Mouse (Mus musculus) kidney, adult 2 months (tissue): ENCODE results near the gene Cd79b.

ENCODE experiments used
- CTCF ChIP-seq: fragments of 200-500 bp; conservative IDR thresholded peaks from 2 replicates; pipeline ENCODE4 v1.5.1; 2011; ENCODE audit warnings: low read depth, mild to moderate bottlenecking, control low read depth, low read length, moderate library complexity, mixed read lengths; ENCODE audit not compliant: insufficient read depth, insufficient read length
- POLR2A ChIP-seq: fragments of 200-500 bp; IDR thresholded peaks from one replicate; pipeline ENCODE4 v1.6.1; 2011; ENCODE audit warnings: low read depth, low read length, control low read depth

DNA sequence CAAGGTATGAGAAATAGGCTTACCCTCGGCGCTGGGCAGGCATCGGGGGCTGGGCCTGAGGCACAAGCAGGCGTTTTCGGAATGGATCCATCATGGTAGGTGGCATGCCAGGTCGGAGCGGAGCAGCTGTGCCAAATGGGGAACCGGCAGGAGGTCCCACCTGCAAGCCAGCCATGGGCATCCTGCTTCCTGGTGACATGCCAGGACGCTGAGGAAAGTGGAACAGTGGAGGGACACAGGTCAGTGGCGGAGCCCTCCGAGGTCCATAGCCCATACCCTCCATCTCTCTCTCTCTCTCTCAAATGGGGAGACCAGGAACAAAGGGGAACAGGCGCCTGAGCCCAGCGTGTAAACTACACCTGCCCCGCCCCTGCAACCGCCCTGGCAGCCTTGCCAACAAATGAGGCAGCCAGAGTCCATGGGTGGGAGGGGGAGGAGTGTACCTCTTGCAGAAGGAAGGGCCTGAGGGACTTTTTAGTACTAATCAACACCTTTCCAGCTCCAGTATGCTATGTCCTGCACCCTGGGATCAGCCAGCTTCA, 47.2 kb downstream of the Cd79b start:
- TF ChIP-seq CTCF (no peak), POLR2A (no peak)
